Mouse (Mus musculus) olfactory bulb, adult 2 months (tissue): Measurements from ENCODE around the gene Tmem132d.

Experiments
- CTCF ChIP-seq: fragments of 200-500 bp; IDR thresholded peaks from 2 replicates; pipeline ENCODE4 v1.5.1; 2012; ENCODE audit warnings: low read depth, mild to moderate bottlenecking, low read length, moderate library complexity; ENCODE audit not compliant: insufficient read depth
- POLR2A ChIP-seq: fragments of 200-500 bp; IDR thresholded peaks from 2 replicates; pipeline ENCODE4 v1.6.1; 2012; ENCODE audit warnings: mild to moderate bottlenecking, low read depth, low read length, moderate library complexity; ENCODE audit not compliant: insufficient read depth

- TF ChIP-seq POLR2A: no peak
- no peak for TF ChIP-seq CTCF
These were observed 310.2 kb downstream of the Tmem132d start for GRCm38 (mm10) chr5:128122656-128123055.
